Mouse (Mus musculus) cerebellum, adult 2 months (tissue): ENCODE results near the gene Dpm3.

Source experiments
- CTCF ChIP-seq: fragments of 200-500 bp; IDR thresholded peaks from 2 replicates; pipeline ENCODE4 v1.5.1; 2011; ENCODE audit warnings: low read depth, mild to moderate bottlenecking, control low read depth, low read length, moderate library complexity, borderline replicate concordance; ENCODE audit not compliant: insufficient read depth
- POLR2A ChIP-seq: fragments of 200-500 bp; IDR thresholded peaks from 2 replicates; pipeline ENCODE4 v1.6.1; 2011; ENCODE audit warnings: low read length, control low read depth, borderline replicate concordance; ENCODE audit not compliant: insufficient read depth

GRCm38 (mm10) chr3:89288503-89288928 lies 29.4 kb downstream of the Dpm3 start:
- TF ChIP-seq POLR2A (no peak), CTCF (no peak)
